Mouse (Mus musculus): Measurements from ENCODE around the gene Cd164l2. TPM values are rescaled to one million over a fixed set of nuclear protein-coding genes. Genes with fewer than 3 reads are reported as not detected.

Cd164l2 gene
- polyA plus RNA-seq, 1 experiment from 2014 or later: 5.0 TPM

GRCm38 (mm10) chr4:133199743-133200142 lies 12.2 kb upstream of the Cd164l2 start:
- no peak for TF ChIP-seq CTCF (IDR thresholded peaks at IDR 0.05; ENCODE audit: low read depth)
- no peak overlapping the region for H3K4me3 ChIP-seq (ENCODE audit: low read depth, low read length)
- H3K9ac ChIP-seq: peak overlapping the region; percentile 30; the same call in 1 of the 2 replicates
- 65% methylated on average over 6 of the region's 6 CpGs for WGBS
- H3K36me3 ChIP-seq (ENCODE audit: insufficient read depth): peaks cover 26% of the 10 kb centered on the region
- DNase-seq (no peak), ATAC-seq (ENCODE audit: insufficient read depth) (no peak)
- no peaks in the 10 kb centered on the region for H3K27me3 ChIP-seq (ENCODE audit: insufficient read depth, low read length)
- H3K4me1 ChIP-seq (ENCODE audit: insufficient read depth): peaks cover 27% of the 10 kb centered on the region
- peak overlapping the region; percentile 55; the same call in 1 of the 2 replicates for H3K27ac ChIP-seq (ENCODE audit: low read depth)
- H3K4me2 ChIP-seq: peak overlapping the region; percentile 35; the same call in 1 of the 2 replicates
- no peaks in the 10 kb centered on the region for H3K9me3 ChIP-seq (ENCODE audit: low read depth, low read length)

GRCm38 (mm10) chr4:133200343-133200742 lies 11.6 kb upstream of the Cd164l2 start:
- no peak overlapping the region for H3K4me3 ChIP-seq (ENCODE audit: low read depth, low read length)
- peak; percentile 19; the same call in 1 of the 2 replicates for ATAC-seq (ENCODE audit: insufficient read depth)
- DNase-seq: peak; percentile 57
- H3K27me3 ChIP-seq (ENCODE audit: insufficient read depth, low read length): no peaks in the 10 kb centered on the region
- H3K27ac ChIP-seq (ENCODE audit: low read depth): peak overlapping the region; percentile 55
- peak overlapping the region; percentile 35 for H3K4me2 ChIP-seq
- no peak for TF ChIP-seq CTCF (IDR thresholded peaks at IDR 0.05; ENCODE audit: low read depth)
- peaks cover 27% of the 10 kb centered on the region for H3K4me1 ChIP-seq (ENCODE audit: insufficient read depth)
- H3K9me3 ChIP-seq (ENCODE audit: low read depth, low read length): no peaks in the 10 kb centered on the region
- peaks cover 20% of the 10 kb centered on the region for H3K36me3 ChIP-seq (ENCODE audit: insufficient read depth)
- peak overlapping the region; percentile 30; the same call in 1 of the 2 replicates for H3K9ac ChIP-seq
- 26% methylated on average over 21 of the region's 21 CpGs for WGBS

GRCm38 (mm10) chr4:133201006-133201771 lies 10.7 kb upstream of the Cd164l2 start:
- 0 out of 2 replicates have a peak, but pooled peaks have one; percentile 15 for ATAC-seq (ENCODE audit: insufficient read depth)
- peaks cover 27% of the 10 kb centered on the region for H3K4me1 ChIP-seq (ENCODE audit: insufficient read depth)
- no peaks in the 10 kb centered on the region for H3K9me3 ChIP-seq (ENCODE audit: low read depth, low read length)
- H3K27me3 ChIP-seq (ENCODE audit: insufficient read depth, low read length): no peaks in the 10 kb centered on the region
- TF ChIP-seq CTCF (IDR thresholded peaks at IDR 0.05; ENCODE audit: low read depth): peak; percentile 73
- no peak overlapping the region for H3K4me2 ChIP-seq
- 0 out of 2 replicates have a peak overlapping the region, but pooled peaks have one; percentile 24 for H3K27ac ChIP-seq (ENCODE audit: low read depth)
- H3K9ac ChIP-seq: no peak overlapping the region
- 55% methylated on average over 8 of the region's 8 CpGs for WGBS
- peaks cover 11% of the 10 kb centered on the region for H3K36me3 ChIP-seq (ENCODE audit: insufficient read depth)
- DNase-seq: peak; percentile 66
- no peak overlapping the region for H3K4me3 ChIP-seq (ENCODE audit: low read depth, low read length)

GRCm38 (mm10) chr4:133202254-133202653 lies 9.7 kb upstream of the Cd164l2 start:
- Histone ChIP-seq H3K27ac (ENCODE audit: low read depth) (no peak overlapping the region), H3K9me3 (ENCODE audit: low read depth, low read length) (no peaks in the 10 kb centered on the region), H3K4me2 (no peak overlapping the region), H3K27me3 (ENCODE audit: insufficient read depth, low read length) (no peaks in the 10 kb centered on the region), H3K36me3 (ENCODE audit: insufficient read depth) (0 out of 2 replicates have a peak, but pooled peaks cover under 1% of the 10 kb centered on the region), H3K4me3 (ENCODE audit: low read depth, low read length) (no peak overlapping the region), H3K9ac (no peak overlapping the region), H3K4me1 (ENCODE audit: insufficient read depth) (peaks cover 27% of the 10 kb centered on the region)
- WGBS: 92% methylated on average over 3 of the region's 3 CpGs
- no peak for TF ChIP-seq CTCF (IDR thresholded peaks at IDR 0.05; ENCODE audit: low read depth)
- DNase-seq: no peak
- ATAC-seq (ENCODE audit: insufficient read depth): no peak

- TF ChIP-seq CTCF (IDR thresholded peaks at IDR 0.05; ENCODE audit: low read depth): no peak
- H3K27ac ChIP-seq (ENCODE audit: low read depth): no peak overlapping the region
- ATAC-seq (ENCODE audit: insufficient read depth) (no peak), DNase-seq (no peak)
- peaks cover 17% of the 10 kb centered on the region for H3K4me1 ChIP-seq (ENCODE audit: insufficient read depth)
- no peaks in the 10 kb centered on the region for H3K36me3 ChIP-seq (ENCODE audit: insufficient read depth)
- 57% methylated on average over 3 of the region's 3 CpGs for WGBS
- no peak overlapping the region for H3K9ac ChIP-seq
- H3K9me3 ChIP-seq (ENCODE audit: low read depth, low read length): no peaks in the 10 kb centered on the region
- no peak overlapping the region for H3K4me2 ChIP-seq
- no peak overlapping the region for H3K4me3 ChIP-seq (ENCODE audit: low read depth, low read length)
- no peaks in the 10 kb centered on the region for H3K27me3 ChIP-seq (ENCODE audit: insufficient read depth, low read length)
Measured at GRCm38 (mm10) chr4:133203591-133203990, 8.3 kb upstream of the Cd164l2 start.

- WGBS: 13% methylated on average over 7 of the region's 7 CpGs
- no peak for TF ChIP-seq CTCF (IDR thresholded peaks at IDR 0.05; ENCODE audit: low read depth)
- H3K9ac ChIP-seq: peak overlapping the region; percentile 26
- peaks cover 11% of the 10 kb centered on the region for H3K4me1 ChIP-seq (ENCODE audit: insufficient read depth)
- no peak overlapping the region for H3K4me3 ChIP-seq (ENCODE audit: low read depth, low read length)
- no peak overlapping the region for H3K4me2 ChIP-seq
- no peaks in the 10 kb centered on the region for H3K27me3 ChIP-seq (ENCODE audit: insufficient read depth, low read length)
- ATAC-seq (ENCODE audit: insufficient read depth) (no peak), DNase-seq (no peak)
- H3K9me3 ChIP-seq (ENCODE audit: low read depth, low read length): no peaks in the 10 kb centered on the region
- H3K27ac ChIP-seq (ENCODE audit: low read depth): peak overlapping the region; percentile 18; the same call in 1 of the 2 replicates
- H3K36me3 ChIP-seq (ENCODE audit: insufficient read depth): no peaks in the 10 kb centered on the region
Measured at GRCm38 (mm10) chr4:133204379-133204778, 7.6 kb upstream of the Cd164l2 start.

GRCm38 (mm10) chr4:133209366-133209765 lies 2.6 kb upstream of the Cd164l2 start:
- H3K4me3 ChIP-seq (ENCODE audit: low read depth, low read length): no peak overlapping the region
- no peak overlapping the region for H3K9ac ChIP-seq
- ATAC-seq (ENCODE audit: insufficient read depth): no peak; the same call in 1 of the 2 replicates
- WGBS: 4% methylated on average over 11 of the region's 11 CpGs
- peak; percentile 92 for TF ChIP-seq CTCF (IDR thresholded peaks at IDR 0.05; ENCODE audit: low read depth)
- H3K9me3 ChIP-seq (ENCODE audit: low read depth, low read length): no peaks in the 10 kb centered on the region
- H3K4me1 ChIP-seq (ENCODE audit: insufficient read depth): peaks cover 11% of the 10 kb centered on the region
- no peaks in the 10 kb centered on the region for H3K36me3 ChIP-seq (ENCODE audit: insufficient read depth)
- no peak overlapping the region for H3K4me2 ChIP-seq
- DNase-seq: peak; percentile 83
- peaks cover 28% of the 10 kb centered on the region; the same call in 1 of the 2 replicates for H3K27me3 ChIP-seq (ENCODE audit: insufficient read depth, low read length)
- H3K27ac ChIP-seq (ENCODE audit: low read depth): no peak overlapping the region
